Mouse (Mus musculus) CD4-positive helper T cell, adult 2 months (primary cell): ENCODE results near the gene Cttnbp2nl.

Experiments
- DNase-seq: peaks from one replicate; pipeline ENCODE4 v3.0.0-alpha.2; 2012; ENCODE audit warnings: low read depth, missing footprints, low spot score

Cttnbp2nl gene

GRCm38 (mm10) chr3:105014908-105015307 is 38.0 kb downstream of the Cttnbp2nl start:
- no peak for DNase-seq

GRCm38 (mm10) chr3:105012696-105013313 is 40.1 kb downstream of the Cttnbp2nl start:
- no peak for DNase-seq

GRCm38 (mm10) chr3:105011883-105012282 is 41.1 kb downstream of the Cttnbp2nl start:
- no peak for DNase-seq

GRCm38 (mm10) chr3:105010681-105011339 is 42.1 kb downstream of the Cttnbp2nl start:
- DNase-seq = no peak

- DNase-seq = no peak
Measured at GRCm38 (mm10) chr3:105008070-105008469, 44.9 kb downstream of the Cttnbp2nl start.

GRCm38 (mm10) chr3:105006101-105006500 is 46.8 kb downstream of the Cttnbp2nl start:
- DNase-seq = no peak

- no peak for DNase-seq
Measured at GRCm38 (mm10) chr3:105005561-105006065, 47.3 kb downstream of the Cttnbp2nl start.

GRCm38 (mm10) chr3:105005011-105005410 is 47.9 kb downstream of the Cttnbp2nl start:
- no peak for DNase-seq

GRCm38 (mm10) chr3:105003960-105004463 is 48.9 kb downstream of the Cttnbp2nl start:
- DNase-seq = no peak

- DNase-seq = no peak
Measured at GRCm38 (mm10) chr3:105001374-105001773, 51.6 kb downstream of the Cttnbp2nl start.

GRCm38 (mm10) chr3:105000561-105000960 is 52.4 kb downstream of the Cttnbp2nl start:
- no peak for DNase-seq

GRCm38 (mm10) chr3:104997563-104997962 is 55.4 kb downstream of the Cttnbp2nl start:
- DNase-seq = no peak

- DNase-seq = no peak
Measured at GRCm38 (mm10) chr3:104995707-104996106, 57.2 kb downstream of the Cttnbp2nl start.

- DNase-seq = no peak
Measured at GRCm38 (mm10) chr3:104994415-104994841, 58.5 kb downstream of the Cttnbp2nl start.

- no peak for DNase-seq
Measured at GRCm38 (mm10) chr3:104993800-104994199, 59.1 kb downstream of the Cttnbp2nl start.

- DNase-seq = peak; percentile 78
Measured at GRCm38 (mm10) chr3:104992709-104993388, 60.1 kb downstream of the Cttnbp2nl start.

GRCm38 (mm10) chr3:104991703-104992102 is 61.2 kb downstream of the Cttnbp2nl start:
- DNase-seq = no peak

- DNase-seq = no peak
Measured at GRCm38 (mm10) chr3:104987884-104988283, 65.1 kb downstream of the Cttnbp2nl start.

- DNase-seq = no peak
Measured at GRCm38 (mm10) chr3:104979735-104980134, 73.2 kb downstream of the Cttnbp2nl start.

GRCm38 (mm10) chr3:104967548-104968300 is 85.2 kb downstream of the Cttnbp2nl start:
- DNase-seq = peak; percentile 56

GRCm38 (mm10) chr3:104965991-104966554 is 86.9 kb downstream of the Cttnbp2nl start:
- no peak for DNase-seq
